Mouse (Mus musculus) C2C12 (cell line): ENCODE results near the gene Hexim2.

Source experiments
- CTCF ChIP-seq: IDR thresholded peaks from one replicate; pipeline ENCODE4 v1.5.1; 2011; ENCODE audit not compliant: control insufficient read depth, insufficient read depth, insufficient read length
- MYOD1 ChIP-seq: IDR thresholded peaks from one replicate; pipeline ENCODE4 v1.6.1; 2011; ENCODE audit warnings: low read depth; ENCODE audit not compliant: control insufficient read depth, insufficient read length
- USF1 ChIP-seq: IDR thresholded peaks from one replicate; pipeline ENCODE4 v1.6.1; 2011; ENCODE audit warnings: low read depth, mild to moderate bottlenecking, control low read depth, moderate library complexity

GRCm38 (mm10) chr11:103181911-103182310 is 49.7 kb downstream of the Hexim2 start:
- TF ChIP-seq CTCF, result no peak
- no peak for TF ChIP-seq MYOD1
- no peak for TF ChIP-seq USF1
